Mouse (Mus musculus): ENCODE results near the gene Kpna3. TPM values are rescaled to one million over a fixed set of nuclear protein-coding genes. Genes with fewer than 3 reads are reported as not detected.

The Kpna3 gene
- polyA plus RNA-seq, 1 experiment = 8.5 TPM

DNA sequence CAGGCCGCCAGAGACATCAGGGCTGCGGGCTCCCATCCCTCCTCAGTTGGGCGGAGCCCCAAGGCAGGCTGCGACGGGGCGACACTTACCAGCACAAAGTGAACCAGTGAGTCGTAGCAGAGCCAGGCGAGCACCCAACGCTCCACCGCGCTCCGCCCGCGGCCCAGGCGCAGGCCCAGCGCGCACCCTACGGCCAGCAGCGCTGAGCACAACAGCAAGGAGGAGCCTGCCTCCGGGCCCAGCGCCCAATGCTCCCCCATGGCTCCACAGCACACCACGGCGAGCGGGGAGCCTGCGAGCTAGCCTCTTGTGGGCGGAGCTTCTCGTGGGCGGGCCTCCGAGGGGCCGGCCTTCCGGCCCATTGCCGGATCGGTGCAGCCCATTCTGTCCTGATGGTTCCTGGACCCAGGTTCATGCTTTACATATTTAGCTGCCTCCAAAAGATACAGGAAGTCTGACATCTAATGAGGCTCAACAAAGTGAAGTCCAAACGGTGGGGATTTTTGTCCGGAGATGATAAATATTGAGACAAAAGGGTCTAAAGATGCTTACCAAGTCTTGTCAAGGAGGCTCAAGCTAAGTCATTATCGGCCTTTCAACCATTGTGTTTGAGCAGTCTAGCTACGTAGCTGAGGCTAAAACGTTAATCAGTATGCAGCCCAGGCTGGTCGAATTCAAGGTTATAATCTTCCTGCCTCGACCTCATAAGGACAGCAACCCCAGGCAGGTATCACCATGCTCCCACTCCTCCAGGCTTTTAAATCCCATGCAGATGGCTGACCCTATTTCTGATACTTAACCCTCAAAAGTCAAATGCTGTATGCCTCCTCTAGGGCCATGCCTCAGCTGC is 79.3 kb downstream of the Kpna3 start, which contains the start of gene Ebpl:
TSS of gene Ebpl (minus strand) at position 309 of the 850 bp plus-strand sequence.
- Histone ChIP-seq H3K27ac (ENCODE audit: control insufficient read depth, insufficient read depth, low read depth, low read length) (peak within 1 kb of the TSS; percentile 46; the same call in 1 of the 2 replicates), H3K4me3 (ENCODE audit: control insufficient read depth, low read depth, low read length) (peak within 1 kb of the TSS; percentile 89), H3K36me3 (ENCODE audit: control insufficient read depth, insufficient read depth, low read length) (no peaks in the 10 kb centered on the region), H3K27me3 (ENCODE audit: control insufficient read depth, insufficient read depth, low read length) (no peaks in the 10 kb centered on the region), H3K4me1 (ENCODE audit: control insufficient read depth, insufficient read depth, low read length) (peaks cover 4% of the 10 kb centered on the region; the same call in 1 of the 2 replicates)
- TF ChIP-seq POLR2A (IDR thresholded peaks at IDR 0.05; ENCODE audit: control insufficient read depth, low read depth, low read length) (peak; percentile 63), CTCF (IDR thresholded peaks at IDR 0.05; ENCODE audit: control insufficient read depth, insufficient read depth, insufficient replicate concordance, low read depth, low read length) (no peak)

DNA sequence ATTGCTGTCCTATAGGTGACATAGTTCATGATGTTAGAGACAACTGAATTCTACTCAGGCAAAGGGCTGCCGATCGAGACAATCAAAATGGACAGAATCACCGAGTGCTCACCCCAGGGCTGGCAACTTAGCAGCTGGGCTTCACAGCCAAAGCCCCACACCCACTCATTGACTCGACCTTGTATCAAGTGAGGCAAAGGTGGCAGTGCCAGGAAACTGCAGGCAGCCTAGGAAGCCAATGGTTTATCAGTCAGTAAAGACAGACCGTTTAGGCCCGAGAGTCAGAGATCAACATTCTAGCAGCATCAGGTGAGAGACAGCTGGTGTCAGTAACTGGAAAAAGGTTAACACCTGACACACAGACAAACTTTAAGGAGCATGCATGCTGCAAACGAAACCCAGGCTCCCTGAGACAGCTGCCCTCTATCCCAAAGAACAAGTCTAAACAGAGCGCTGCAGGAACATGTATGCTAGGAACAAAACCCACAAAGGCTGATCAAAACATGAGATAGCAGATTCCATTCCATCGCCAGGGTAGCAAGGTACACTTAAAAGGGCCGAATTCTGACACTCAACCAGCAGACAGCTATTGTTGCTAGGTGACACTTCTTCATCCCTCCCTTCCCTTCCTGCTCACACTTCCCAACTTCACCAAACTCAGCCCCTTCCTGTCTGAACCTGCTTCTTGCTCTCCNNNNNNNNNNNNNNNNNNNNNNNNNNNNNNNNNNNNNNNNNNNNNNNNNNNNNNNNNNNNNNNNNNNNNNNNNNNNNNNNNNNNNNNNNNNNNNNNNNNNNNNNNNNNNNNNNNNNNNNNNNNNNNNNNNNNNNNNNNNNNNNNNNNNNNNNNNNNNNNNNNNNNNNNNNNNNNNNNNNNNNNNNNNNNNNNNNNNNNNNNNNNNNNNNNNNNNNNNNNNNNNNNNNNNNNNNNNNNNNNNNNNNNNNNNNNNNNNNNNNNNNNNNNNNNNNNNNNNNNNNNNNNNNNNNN is 85.1 kb downstream of the Kpna3 start:
- H3K27ac ChIP-seq (ENCODE audit: control insufficient read depth, insufficient read depth, low read depth, low read length) = no peak overlapping the region; the same call in 1 of the 2 replicates
- no peak overlapping the region for H3K4me3 ChIP-seq (ENCODE audit: control insufficient read depth, low read depth, low read length)
- H3K4me1 ChIP-seq (ENCODE audit: control insufficient read depth, insufficient read depth, low read length) = no peaks in the 10 kb centered on the region
- no peaks in the 10 kb centered on the region for H3K27me3 ChIP-seq (ENCODE audit: control insufficient read depth, insufficient read depth, low read length)
- TF ChIP-seq CTCF (IDR thresholded peaks at IDR 0.05; ENCODE audit: control insufficient read depth, insufficient read depth, insufficient replicate concordance, low read depth, low read length) = no peak
- no peaks in the 10 kb centered on the region for H3K36me3 ChIP-seq (ENCODE audit: control insufficient read depth, insufficient read depth, low read length)

DNA sequence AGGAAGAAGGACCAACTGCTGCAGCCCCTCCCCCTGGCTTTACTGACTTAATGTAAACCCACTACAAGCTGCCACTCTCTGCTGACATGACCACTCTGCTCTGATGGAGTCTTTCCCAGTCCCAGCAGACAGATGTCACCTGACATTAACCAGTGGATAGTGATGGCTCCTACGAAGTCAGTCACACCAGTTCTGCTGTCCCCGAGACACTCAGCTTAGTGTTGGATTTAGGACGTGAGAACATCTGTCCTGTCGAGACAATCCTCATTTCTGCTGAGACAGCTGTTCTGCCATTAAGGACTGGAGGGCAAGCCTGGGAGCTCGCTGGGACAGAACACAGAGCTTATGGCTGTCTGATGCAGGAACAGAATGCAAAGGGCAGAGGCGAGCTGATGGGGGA is 88.9 kb downstream of the Kpna3 start:
- Histone ChIP-seq H3K27ac (ENCODE audit: control insufficient read depth, insufficient read depth, low read depth, low read length) (no peak overlapping the region), H3K4me3 (ENCODE audit: control insufficient read depth, low read depth, low read length) (no peak overlapping the region), H3K27me3 (ENCODE audit: control insufficient read depth, insufficient read depth, low read length) (no peaks in the 10 kb centered on the region), H3K36me3 (ENCODE audit: control insufficient read depth, insufficient read depth, low read length) (no peaks in the 10 kb centered on the region), H3K4me1 (ENCODE audit: control insufficient read depth, insufficient read depth, low read length) (no peaks in the 10 kb centered on the region)
- TF ChIP-seq POLR2A (IDR thresholded peaks at IDR 0.05; ENCODE audit: control insufficient read depth, low read depth, low read length) = no peak
- TF ChIP-seq CTCF (IDR thresholded peaks at IDR 0.05; ENCODE audit: control insufficient read depth, insufficient read depth, insufficient replicate concordance, low read depth, low read length) = no peak

DNA sequence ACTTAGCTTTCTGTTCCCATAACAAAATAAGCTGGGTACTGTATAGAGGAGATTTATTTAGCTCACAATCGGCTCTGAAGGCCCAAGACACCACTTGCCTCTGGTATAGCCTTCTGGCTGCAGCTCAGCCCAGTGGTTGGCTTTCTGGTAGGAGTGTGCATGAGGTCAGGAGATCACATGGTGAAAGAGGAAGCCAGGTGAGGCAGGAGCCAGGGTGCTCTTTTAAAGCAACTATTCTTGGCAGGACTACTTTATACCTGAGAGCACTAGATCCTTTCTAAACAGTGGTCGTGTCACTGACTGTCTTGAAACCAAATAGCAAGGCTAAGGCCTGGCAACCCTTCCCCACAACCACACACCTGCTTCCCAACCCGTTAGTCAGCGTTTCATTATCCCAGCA is 89.8 kb downstream of the Kpna3 start:
- Histone ChIP-seq H3K4me3 (ENCODE audit: control insufficient read depth, low read depth, low read length) (no peak overlapping the region), H3K36me3 (ENCODE audit: control insufficient read depth, insufficient read depth, low read length) (no peaks in the 10 kb centered on the region), H3K4me1 (ENCODE audit: control insufficient read depth, insufficient read depth, low read length) (no peaks in the 10 kb centered on the region), H3K27me3 (ENCODE audit: control insufficient read depth, insufficient read depth, low read length) (no peaks in the 10 kb centered on the region), H3K27ac (ENCODE audit: control insufficient read depth, insufficient read depth, low read depth, low read length) (no peak overlapping the region)
- TF ChIP-seq CTCF (IDR thresholded peaks at IDR 0.05; ENCODE audit: control insufficient read depth, insufficient read depth, insufficient replicate concordance, low read depth, low read length) (no peak), POLR2A (IDR thresholded peaks at IDR 0.05; ENCODE audit: control insufficient read depth, low read depth, low read length) (no peak)

DNA sequence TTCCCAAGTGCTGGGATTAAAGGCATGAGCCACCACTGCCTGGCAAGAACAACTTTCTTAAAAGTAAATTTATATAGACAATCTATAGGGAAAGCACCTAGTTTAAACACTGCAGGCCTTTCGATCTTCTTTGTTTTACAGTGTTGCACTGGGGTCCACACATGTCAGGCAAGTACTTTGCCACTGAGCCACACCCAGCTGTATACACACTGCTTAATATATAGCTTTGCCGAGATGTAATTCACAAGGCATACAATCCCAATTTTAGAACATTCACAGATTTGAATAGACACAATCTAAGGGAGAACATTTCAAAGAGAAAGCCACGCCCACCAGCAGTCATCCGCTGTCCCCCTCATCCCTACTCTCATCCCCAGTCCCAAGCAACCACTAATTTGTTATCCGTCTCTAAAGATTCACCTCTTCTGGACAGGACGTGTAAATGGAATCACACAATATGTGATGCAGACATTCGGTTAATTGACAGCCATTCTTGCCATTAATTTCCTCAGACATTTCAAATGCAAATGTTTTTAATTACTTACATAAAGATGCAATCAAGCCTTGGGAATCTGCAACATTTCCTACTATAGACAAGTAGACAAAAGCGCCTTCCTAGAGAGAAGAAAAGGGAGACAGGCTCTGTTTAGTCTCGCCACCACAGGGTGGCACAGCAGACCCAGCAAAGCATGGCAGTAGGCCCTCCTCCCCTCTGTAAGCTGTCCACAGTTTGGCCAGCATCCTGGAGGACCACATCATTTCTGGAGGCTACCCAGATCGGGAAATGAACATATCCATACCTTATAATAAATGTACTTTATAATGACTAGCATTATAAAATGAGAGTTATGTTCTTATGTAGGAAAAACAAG is 92.6 kb downstream of the Kpna3 start:
- TF ChIP-seq POLR2A (IDR thresholded peaks at IDR 0.05; ENCODE audit: control insufficient read depth, low read depth, low read length) (no peak), CTCF (IDR thresholded peaks at IDR 0.05; ENCODE audit: control insufficient read depth, insufficient read depth, insufficient replicate concordance, low read depth, low read length) (peak; percentile 17; the same call in 1 of the 2 replicates)
- no peaks in the 10 kb centered on the region for H3K36me3 ChIP-seq (ENCODE audit: control insufficient read depth, insufficient read depth, low read length)
- H3K4me1 ChIP-seq (ENCODE audit: control insufficient read depth, insufficient read depth, low read length) = no peaks in the 10 kb centered on the region; the same call in 1 of the 2 replicates
- no peak overlapping the region for H3K27ac ChIP-seq (ENCODE audit: control insufficient read depth, insufficient read depth, low read depth, low read length)
- no peak overlapping the region for H3K4me3 ChIP-seq (ENCODE audit: control insufficient read depth, low read depth, low read length)
- no peaks in the 10 kb centered on the region for H3K27me3 ChIP-seq (ENCODE audit: control insufficient read depth, insufficient read depth, low read length)

DNA sequence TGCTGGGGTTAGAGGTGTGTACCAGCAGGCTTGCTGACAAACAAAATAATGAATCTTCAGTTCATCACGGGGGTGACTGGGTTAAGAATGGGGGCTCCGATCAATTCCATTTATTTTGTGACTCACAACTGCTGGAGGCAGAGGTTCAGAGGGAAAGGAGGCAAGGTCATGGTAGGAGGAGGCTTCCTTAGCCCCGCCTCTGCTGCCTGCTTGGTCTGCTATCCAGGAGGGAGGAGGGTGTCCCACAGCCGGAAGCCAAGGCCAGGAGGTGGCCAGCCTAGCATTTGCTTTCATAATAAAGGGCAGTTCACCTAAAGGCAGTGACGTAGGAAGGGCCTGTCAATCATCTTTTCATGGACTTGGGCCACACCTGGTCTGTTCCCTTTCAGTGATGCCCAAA is 95.1 kb downstream of the Kpna3 start:
- TF ChIP-seq CTCF (IDR thresholded peaks at IDR 0.05; ENCODE audit: control insufficient read depth, insufficient read depth, insufficient replicate concordance, low read depth, low read length) = no peak
- no peak for TF ChIP-seq POLR2A (IDR thresholded peaks at IDR 0.05; ENCODE audit: control insufficient read depth, low read depth, low read length)
- Histone ChIP-seq H3K4me1 (ENCODE audit: control insufficient read depth, insufficient read depth, low read length) (no peaks in the 10 kb centered on the region; the same call in 1 of the 2 replicates), H3K27ac (ENCODE audit: control insufficient read depth, insufficient read depth, low read depth, low read length) (no peak overlapping the region)

More for the DNA sequence above, 95.1 kb downstream of the Kpna3 start:
- Histone ChIP-seq H3K36me3 (ENCODE audit: control insufficient read depth, insufficient read depth, low read length) (no peaks in the 10 kb centered on the region), H3K27me3 (ENCODE audit: control insufficient read depth, insufficient read depth, low read length) (no peaks in the 10 kb centered on the region), H3K4me3 (ENCODE audit: control insufficient read depth, low read depth, low read length) (no peak overlapping the region)
